Mouse (Mus musculus): ENCODE measurements around the gene Rmnd5b. TPM values are rescaled to one million over a fixed set of nuclear protein-coding genes. Genes with fewer than 3 reads are reported as not detected.

Rmnd5b gene
- total RNA-seq, 2 experiments from 2014 or later, result 59.8 to 65.2 TPM

- TF ChIP-seq CTCF (conservative IDR thresholded peaks at IDR 0.05), result no peak
- DNase-seq (ENCODE audit: low spot score in 2 of 2), result no peak
- no peak overlapping the region for H3K4me3 ChIP-seq
- H3K27ac ChIP-seq, result no peak overlapping the region
Measured at GRCm38 (mm10) chr11:51593849-51594248, 41.8 kb downstream of the Rmnd5b start.

- no peak for TF ChIP-seq CTCF (conservative IDR thresholded peaks at IDR 0.05)
- no peak overlapping the region for H3K27ac ChIP-seq
- DNase-seq (ENCODE audit: low spot score in 2 of 2), result no peak
- no peak overlapping the region for H3K4me3 ChIP-seq
Measured at GRCm38 (mm10) chr11:51593368-51593767, 42.3 kb downstream of the Rmnd5b start.

- no peak overlapping the region for H3K4me3 ChIP-seq
- H3K27ac ChIP-seq, result no peak overlapping the region
- DNase-seq (ENCODE audit: low spot score in 2 of 2), result no peak
- TF ChIP-seq CTCF (conservative IDR thresholded peaks at IDR 0.05), result no peak
Measured at GRCm38 (mm10) chr11:51591915-51592314, 43.8 kb downstream of the Rmnd5b start.

GRCm38 (mm10) chr11:51591168-51591567 is 44.5 kb downstream of the Rmnd5b start:
- Histone ChIP-seq H3K27ac (no peak overlapping the region), H3K4me3 (no peak overlapping the region)
- no peak for DNase-seq (ENCODE audit: low spot score in 2 of 2)
- no peak for TF ChIP-seq CTCF (conservative IDR thresholded peaks at IDR 0.05)

GRCm38 (mm10) chr11:51590002-51590401 is 45.7 kb downstream of the Rmnd5b start:
- no peak overlapping the region for H3K27ac ChIP-seq
- no peak for DNase-seq (ENCODE audit: low spot score in 2 of 2)
- no peak overlapping the region for H3K4me3 ChIP-seq
- TF ChIP-seq CTCF (conservative IDR thresholded peaks at IDR 0.05), result no peak

- no peak for DNase-seq (ENCODE audit: low spot score in 2 of 2)
- no peak; the same call in 1 of the 2 replicates for TF ChIP-seq CTCF (conservative IDR thresholded peaks at IDR 0.05)
- no peak overlapping the region for H3K27ac ChIP-seq
Measured at GRCm38 (mm10) chr11:51588833-51589232, 46.9 kb downstream of the Rmnd5b start.

GRCm38 (mm10) chr11:51587059-51587458 is 48.6 kb downstream of the Rmnd5b start:
- Histone ChIP-seq H3K4me3 (no peak overlapping the region), H3K27ac (no peak overlapping the region)
- no peak for DNase-seq (ENCODE audit: low spot score in 2 of 2)
- TF ChIP-seq CTCF (conservative IDR thresholded peaks at IDR 0.05), result no peak

More at GRCm38 (mm10) chr11:51588833-51589232, 46.9 kb downstream of the Rmnd5b start:
- no peak overlapping the region for H3K4me3 ChIP-seq

- H3K27ac ChIP-seq, result no peak overlapping the region
- H3K4me3 ChIP-seq, result no peak overlapping the region
- no peak for TF ChIP-seq CTCF (conservative IDR thresholded peaks at IDR 0.05)
- no peak for DNase-seq (ENCODE audit: low spot score in 2 of 2)
Measured at GRCm38 (mm10) chr11:51586411-51586810, 49.3 kb downstream of the Rmnd5b start.

GRCm38 (mm10) chr11:51585608-51586252 is 50.0 kb downstream of the Rmnd5b start:
- H3K27ac ChIP-seq, result no peak overlapping the region
- DNase-seq (ENCODE audit: low spot score in 2 of 2), result no peak
- peak overlapping the region; percentile 71 for H3K4me3 ChIP-seq
- TF ChIP-seq CTCF (conservative IDR thresholded peaks at IDR 0.05), result no peak

- H3K4me3 ChIP-seq, result peak within 1 kb of the TSS; percentile 71
- H3K27ac ChIP-seq, result peak within 1 kb of the TSS; percentile 93
- DNase-seq (ENCODE audit: low spot score in 2 of 2), result peak; percentile 95 to 96
- peak; percentile 52 for TF ChIP-seq CTCF (conservative IDR thresholded peaks at IDR 0.05)
Measured at GRCm38 (mm10) chr11:51584431-51585248, 51.1 kb downstream of the Rmnd5b start, which contains the start of gene Phykpl. Gene Phykpl (plus strand): TSS chr11:51584757.

- DNase-seq (ENCODE audit: low spot score in 2 of 2), result no peak
- peak overlapping the region; percentile 71 for H3K4me3 ChIP-seq
- H3K27ac ChIP-seq, result peak overlapping the region; percentile 93
- TF ChIP-seq CTCF (conservative IDR thresholded peaks at IDR 0.05), result no peak
Measured at GRCm38 (mm10) chr11:51584057-51584430, 51.7 kb downstream of the Rmnd5b start.

GRCm38 (mm10) chr11:51582713-51583112 is 53.0 kb downstream of the Rmnd5b start:
- TF ChIP-seq CTCF (conservative IDR thresholded peaks at IDR 0.05), result peak; percentile 78
- no peak overlapping the region for H3K4me3 ChIP-seq
- DNase-seq (ENCODE audit: low spot score in 2 of 2), result peak in 1 of 2 experiments; percentile 62
- no peak overlapping the region for H3K27ac ChIP-seq

- Histone ChIP-seq H3K27ac (no peak overlapping the region), H3K4me3 (no peak overlapping the region)
- DNase-seq (ENCODE audit: low spot score in 2 of 2), result no peak
- no peak for TF ChIP-seq CTCF (conservative IDR thresholded peaks at IDR 0.05)
Measured at GRCm38 (mm10) chr11:51579024-51579423, 56.7 kb downstream of the Rmnd5b start.
